Mouse (Mus musculus) urinary bladder, postnatal 14 days (tissue): ENCODE measurements around the gene Twnk.
A peak's percentile ranks its signal among the peaks of the same experiment; 100 is the strongest.

Source experiments
- DNase-seq: peaks from one replicate; pipeline ENCODE4 v3.0.0; 2021; ENCODE audit warnings: low spot score

Twnk gene

DNA sequence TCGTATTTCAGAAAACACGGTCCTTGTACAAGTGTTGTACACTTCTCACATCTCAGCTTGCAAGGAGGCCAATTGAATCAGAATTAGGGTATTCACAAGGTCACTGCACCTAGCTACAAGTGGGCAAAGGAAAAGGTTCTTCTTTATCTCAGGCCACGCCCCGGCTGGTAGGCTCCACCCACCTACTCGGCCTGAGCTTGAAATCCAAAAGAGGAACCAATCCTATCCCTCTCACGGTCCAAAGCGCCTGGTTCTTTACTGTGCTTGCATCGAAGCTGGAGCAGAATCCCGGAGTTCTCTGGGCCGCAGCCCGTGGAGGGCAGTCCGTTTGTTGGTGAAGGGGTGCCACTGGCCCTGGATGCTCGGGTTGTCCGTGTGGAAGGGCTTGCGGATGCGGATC lies at the start of gene Twnk:
TSS of gene Twnk (plus strand) at position 220 of the 400 bp plus-strand sequence.
- peak; percentile 72 for DNase-seq

DNA sequence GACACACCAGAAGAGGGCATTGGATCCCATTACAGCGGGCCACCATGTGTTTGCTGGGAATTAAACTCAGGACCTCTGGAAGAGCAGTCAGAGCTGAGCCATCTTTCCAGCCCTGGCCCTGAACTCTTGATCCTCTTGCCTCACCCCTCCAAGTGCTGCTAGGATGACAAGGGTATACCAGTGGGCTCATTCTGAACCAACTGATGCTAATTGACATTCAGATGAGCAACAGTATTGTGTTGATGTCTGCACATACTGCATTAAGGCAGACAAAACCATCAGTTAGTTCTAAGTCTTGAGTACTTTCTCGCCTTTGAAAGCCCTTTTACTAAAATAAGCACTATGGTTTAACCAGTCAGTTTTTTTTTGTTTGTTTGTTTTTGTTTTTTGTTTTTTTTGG lies 45.8 kb upstream of the Twnk start:
- no peak for DNase-seq

DNA sequence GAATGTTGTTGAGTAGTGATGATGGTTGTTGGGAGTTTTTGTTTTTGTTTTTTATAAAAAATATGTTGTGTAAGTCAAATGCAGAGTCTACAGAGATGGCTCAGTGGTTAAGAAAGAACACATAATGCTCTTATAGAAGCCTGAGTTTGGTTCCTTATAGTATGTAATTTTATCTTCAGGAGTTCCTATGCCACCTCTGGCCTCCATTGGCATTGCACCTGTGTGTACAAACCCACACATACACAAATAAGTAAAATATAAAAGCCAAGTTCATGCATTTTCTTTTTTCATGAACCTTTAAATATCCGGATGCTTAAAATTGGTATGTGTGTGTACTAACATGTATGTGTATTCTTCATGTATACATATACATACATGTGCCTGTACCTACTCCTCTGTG lies 39.5 kb upstream of the Twnk start:
- DNase-seq: no peak

DNA sequence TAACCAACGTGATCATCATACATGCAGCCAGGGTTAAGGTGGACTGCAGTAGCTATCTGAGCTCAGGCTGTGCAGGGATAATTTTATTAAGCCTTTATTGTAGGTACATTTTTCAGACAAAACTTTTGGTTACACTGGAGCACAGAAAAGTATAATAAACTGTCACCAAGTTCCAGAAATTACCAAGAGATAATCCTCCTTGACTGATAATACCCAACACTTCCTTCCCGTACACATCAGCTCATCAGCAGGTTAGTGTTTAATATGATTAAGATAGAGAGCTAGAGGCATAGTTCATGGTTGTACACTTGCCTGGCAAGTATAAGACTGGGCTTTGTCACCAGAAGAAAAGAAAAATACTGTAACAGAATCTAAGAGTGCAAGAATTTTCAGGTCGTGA lies 37.1 kb upstream of the Twnk start:
- no peak for DNase-seq

DNA sequence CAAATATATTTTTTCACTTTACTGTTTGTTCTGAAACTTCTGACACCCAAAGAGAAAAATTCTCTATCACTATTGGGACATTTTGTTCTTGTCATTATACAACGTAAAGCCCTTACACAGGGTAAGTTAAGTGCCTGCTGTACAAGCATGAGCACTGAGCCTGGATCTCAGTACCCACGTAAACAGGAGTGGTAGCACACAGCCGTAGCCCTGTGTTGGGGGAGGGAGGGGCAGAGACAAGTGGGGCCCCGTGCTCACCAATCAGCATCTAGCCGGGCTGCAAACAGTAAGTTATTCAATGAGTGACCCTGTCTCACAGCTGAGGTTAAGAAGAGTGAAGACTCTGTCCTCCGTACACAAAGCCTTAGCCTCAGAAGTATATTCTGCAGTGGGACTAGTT lies 28.8 kb upstream of the Twnk start:
- no peak for DNase-seq

DNA sequence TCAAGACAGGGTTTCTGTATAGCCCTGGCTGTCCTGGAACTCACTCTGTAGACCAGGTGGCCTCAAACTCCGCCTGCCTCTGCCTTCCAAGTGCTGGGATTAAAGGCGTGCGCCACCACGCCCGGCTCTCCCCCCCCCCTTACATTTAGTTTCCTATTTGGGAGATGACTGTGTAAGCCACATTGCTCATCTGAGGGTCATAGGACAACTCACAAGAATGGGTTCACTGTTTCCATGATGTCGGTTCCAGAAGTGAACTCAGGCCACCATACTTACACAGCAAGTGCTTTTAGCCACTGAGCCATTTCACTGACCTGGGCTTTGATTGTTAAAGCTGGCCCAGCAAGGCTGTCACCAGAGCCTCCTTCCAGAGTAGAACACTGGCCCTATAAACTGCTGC lies 28.3 kb upstream of the Twnk start:
- no peak for DNase-seq

DNA sequence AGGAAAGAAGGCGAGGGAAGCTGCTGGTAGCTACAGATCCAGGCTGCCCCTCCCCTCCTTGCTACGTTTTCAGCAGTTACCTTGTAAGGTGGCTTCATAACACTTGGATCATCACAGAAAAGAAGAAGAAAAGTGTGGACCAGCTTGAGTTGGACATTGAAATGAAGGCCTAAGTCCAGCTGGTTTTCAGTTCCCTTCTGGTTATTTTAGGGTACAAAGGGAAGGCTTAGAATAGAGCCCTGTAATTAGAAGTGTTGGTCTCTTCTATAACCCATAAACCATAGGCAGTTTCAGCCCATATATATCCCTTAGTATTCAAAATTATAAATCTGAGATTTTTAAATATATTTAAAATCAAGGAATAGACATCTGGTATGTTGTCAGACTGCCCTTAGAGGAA lies 24.7 kb upstream of the Twnk start:
- no peak for DNase-seq

DNA sequence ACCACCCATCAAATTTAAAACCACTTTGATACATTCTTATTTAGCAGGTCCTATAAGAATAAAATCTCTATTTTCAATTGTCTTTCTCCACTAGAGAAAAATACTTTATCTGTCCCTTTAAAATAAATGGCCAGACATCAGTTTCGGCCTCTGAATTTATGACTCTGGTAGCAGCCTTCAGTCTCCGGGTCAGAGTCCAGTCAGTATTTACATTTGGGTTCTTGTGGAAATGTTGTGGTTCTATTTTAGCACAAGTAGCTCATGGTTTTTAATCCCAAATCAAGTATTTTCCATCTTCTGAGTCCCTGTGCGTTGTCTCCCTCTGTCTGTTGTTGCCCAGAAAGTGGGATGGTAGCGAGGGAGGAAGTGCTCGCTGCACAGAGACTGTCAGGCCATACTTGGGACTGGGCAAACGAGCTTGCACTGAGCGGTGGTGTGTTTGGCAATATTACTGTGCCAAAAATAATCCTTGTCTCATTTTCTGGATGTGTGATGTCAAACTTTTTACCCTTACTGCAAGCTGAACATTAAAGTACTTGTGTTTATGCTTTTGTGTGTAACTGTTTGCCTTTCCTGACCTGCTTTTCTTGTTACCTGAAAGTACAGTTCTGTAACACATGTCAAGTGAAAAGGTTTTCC lies 22.9 kb upstream of the Twnk start:
- DNase-seq: no peak

DNA sequence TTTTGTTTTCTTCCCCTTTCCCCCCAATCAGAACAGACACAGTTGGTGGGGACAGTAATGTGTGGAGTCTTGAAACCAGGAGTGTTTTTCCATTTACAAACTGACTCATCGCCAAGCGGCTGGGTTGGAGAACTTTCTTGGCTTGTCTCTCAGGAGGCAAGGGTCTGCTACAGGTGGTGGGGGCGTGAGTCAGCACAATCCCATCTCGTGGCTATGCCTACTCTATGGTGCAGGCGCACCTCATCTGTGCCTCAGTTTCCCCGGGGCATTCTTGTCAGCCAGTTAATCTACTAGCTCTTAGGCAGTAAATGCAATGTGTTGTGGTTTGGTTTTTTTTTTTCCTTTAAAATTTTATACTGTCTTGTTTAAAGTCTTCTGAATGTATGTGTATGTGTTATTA lies 22.1 kb upstream of the Twnk start:
- DNase-seq: no peak

DNA sequence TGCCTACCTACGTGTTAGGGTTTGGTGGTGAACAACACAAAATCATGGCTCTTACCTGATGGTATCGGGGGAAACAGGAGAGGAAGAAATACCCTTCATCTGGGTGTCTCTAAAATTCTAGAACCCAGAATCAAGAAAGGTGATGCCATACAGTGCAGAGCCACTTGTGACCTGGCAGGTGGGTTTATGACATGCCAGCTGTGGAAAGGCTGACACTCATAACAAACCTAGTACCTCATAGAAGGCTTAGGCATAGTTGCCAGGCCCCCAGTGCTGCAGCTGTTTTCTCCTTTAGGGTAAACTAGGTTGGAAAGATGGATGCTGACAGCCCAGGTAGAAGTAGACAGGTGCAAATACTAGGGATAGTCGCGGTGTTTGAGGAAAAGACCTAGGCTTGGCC lies 21.0 kb upstream of the Twnk start:
- no peak for DNase-seq

DNA sequence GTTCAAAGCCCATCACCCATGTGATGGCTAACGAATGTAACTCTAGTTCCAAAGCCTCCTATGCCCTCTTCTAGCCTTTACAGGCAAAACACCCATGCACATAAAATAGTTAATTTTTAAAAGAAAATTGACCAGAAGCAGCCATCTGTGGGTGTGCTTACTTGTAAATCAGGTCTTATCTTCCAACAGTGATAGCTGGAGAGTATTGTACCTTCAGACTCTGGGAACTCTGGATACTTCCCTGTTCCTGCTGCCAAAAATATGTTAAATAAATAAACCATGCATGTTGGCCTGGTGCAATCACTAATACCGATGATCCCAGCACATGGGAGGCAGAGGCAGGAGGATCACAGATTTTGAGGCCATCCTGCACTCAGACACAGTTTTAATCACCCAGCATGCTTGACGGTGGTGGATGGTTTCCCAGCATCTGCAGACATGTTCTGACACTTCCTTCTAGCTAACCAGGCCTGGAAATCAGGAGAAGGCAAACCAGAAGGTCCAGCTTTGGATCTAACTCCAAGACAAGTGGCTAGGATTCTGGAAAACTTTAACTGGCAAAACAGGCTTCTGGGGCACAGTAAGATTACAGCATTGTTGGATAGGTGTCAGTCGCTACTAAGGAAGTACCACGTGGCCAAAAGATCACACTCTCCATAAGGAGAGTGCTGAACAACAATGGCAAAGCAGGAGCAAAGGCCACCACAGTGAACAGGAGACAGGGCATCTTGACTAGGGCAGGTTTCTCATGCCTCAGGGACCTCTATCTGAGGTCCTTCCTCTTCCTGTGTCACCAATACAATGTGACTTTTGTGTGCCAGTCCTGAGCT lies 20.1 kb upstream of the Twnk start:
- no peak for DNase-seq

DNA sequence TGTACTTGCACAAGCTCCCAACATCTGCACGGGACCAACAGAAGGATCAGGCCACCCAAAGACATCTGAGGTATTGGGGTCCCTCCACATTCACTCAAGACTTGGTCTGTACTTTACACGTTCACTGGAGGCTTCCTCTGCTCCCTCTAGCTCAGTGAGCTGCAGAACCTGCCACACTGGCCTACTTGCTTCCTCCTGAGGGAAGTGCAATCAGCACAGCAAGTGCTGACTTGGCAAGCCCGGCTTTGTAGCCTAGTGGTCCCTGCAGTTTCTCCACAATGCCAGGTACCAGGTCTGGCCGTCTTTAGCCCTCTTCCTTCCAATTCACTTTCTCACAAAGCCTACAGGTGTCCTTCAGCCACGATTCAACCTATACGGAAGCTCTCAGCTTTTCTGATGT lies 18.5 kb upstream of the Twnk start:
- DNase-seq: peak; percentile 64

DNA sequence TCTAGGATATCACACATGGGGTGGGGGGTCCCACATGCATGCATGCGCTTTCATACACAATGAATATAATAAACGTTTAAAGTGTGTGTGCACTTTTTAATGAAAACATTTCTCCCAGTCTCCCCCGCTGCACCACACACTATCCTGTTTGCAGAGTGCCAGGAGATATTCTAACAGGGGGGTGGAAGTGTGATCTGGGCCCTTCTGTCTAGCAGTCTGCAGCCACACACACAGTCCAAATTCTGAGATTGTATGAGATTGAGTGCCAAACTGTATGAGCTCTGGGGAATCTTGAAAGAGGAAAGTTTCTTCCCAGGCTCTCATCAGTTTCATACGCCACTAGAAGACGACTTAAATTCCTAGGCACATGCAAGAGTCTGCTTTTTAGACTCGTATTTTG lies 17.6 kb upstream of the Twnk start:
- DNase-seq: no peak

DNA sequence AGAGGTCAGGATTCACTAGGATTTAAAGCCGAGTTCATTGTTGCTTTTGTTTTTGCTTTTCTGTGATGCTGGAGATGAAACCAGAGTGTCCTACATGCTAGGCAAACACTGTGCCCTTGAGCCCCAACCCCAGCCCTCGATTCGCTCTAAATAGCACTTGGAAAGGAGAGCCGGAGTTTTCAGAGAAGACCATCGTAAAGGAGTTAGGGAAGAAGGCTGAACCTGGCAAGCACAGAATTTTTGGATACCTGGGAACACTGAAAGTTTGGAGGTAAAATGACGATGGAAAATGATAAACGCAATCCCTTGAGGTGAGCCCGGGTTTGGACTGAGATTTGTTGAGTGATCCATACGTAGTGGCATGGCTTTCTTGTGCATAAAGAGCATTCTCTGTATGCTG lies 17.1 kb upstream of the Twnk start:
- DNase-seq: no peak

DNA sequence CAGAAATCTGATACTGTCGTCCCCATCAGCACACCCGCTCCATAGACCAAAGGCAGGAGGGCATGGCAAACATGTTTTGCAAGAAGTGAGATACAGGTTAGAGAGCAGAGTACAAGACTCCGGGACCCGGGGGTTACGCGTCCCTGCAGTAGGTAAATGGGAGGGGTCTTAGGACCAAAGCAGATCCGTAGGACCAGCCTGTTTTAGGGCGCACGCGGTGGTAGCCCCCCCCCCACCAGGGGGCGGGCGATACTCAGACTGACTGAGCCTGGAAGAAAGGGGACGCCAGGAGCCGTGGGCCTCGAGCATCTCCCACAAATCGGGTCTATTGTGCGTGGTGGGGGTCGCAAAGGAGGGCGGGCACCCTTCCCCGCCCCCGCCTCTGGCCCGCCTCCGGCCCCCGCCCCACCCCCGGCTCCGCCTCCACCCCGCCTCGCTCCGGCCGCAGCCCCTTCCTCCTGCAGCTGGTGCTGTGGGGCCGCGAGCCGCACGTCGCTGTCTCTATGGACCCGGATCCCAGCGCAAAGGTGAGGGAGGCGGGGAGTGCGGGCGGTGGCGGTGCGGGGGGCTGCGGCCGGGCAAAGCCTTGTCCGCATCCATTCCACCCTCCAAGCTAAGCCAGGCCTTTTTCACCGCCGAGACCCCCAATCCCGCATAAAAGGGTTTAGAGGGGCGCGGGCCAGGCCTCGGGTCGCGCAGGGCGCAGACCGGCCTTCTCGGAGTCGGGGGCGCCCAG lies 16.5 kb upstream of the Twnk start, which contains the start of gene Sema4g:
TSS of gene Sema4g (plus strand) at position 271 of the 736 bp plus-strand sequence.
- DNase-seq: peak; percentile 33

DNA sequence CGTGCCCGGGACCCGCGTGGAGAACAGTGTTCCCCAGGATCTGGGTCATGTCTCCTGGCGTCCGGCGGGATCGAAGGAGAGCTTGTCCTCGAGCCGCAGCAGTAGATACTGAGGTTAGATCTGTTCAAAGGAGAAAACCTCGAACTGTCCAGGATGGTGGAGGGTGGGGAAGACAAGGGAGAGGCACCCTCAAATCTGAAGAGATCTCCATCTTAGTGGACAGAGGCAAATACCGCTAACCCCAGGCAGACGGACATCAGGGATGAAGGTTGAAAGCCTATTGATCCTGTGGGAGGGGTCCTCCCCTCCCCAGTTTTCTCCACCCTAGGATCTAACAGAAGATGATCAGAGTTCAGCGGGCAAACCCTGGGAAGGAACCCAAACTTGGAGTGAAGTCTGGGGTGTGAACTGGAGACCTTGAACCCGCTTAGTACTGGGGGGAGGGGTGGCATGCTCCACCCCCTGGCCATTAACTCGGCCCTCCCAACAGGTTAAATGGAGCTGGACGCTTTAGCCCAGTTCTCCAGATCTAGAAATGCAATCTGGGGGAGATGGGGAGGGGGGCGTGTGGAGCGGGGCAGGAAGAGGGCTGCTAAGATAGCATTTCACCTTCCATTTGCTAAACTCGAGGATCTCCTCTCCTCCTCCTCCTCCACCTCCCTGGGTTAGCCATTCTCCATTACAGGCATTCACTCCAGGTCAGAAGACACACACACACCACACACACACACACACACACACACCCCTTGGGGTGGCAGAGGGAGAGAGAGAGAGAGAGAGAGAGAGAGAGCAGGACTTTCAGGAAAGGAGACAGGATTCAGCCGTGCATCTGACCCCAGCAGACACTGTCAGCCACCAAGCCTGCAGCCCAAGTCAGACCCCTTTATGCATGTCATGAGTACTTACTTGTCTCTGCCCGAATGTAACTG lies 15.6 kb upstream of the Twnk start:
- no peak for DNase-seq

DNA sequence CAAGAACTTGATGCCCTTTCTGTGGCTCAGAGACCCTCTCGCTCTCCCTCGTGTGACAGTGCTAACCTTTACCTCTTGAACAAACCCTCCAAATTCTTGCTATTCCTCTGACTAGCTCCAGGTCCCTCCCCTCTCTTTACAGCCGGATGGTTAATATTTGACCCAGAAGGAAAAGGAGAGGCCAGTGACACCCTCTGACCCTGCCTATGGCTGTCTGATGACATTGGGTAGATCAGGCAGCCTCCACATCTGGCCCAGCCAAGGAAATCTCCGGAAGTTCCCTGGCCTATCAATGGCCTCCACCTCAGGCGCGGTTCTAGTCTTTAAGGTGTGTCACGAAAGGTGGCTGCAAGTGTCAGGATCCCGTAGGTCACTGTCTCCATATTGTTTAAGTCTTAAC lies 14.4 kb upstream of the Twnk start:
- no peak for DNase-seq

DNA sequence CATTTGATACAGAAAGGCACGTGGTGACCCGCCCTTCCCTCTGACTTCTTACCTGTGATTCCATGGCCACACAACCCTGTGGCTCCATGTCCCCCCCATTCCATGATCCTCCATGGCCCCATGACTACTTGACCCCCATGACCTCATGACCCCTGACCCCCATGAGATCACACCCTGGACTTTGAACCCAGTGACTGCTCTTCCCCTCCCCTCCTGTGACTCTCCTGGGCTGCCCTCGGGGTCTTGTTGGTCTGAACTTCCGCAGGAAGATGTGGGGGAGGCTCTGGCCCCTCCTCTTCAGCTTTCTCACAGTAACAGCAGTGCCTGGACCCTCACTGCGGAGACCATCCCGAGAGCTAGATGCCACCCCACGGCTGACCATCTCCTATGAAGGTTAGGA lies 13.2 kb upstream of the Twnk start:
- no peak for DNase-seq

DNA sequence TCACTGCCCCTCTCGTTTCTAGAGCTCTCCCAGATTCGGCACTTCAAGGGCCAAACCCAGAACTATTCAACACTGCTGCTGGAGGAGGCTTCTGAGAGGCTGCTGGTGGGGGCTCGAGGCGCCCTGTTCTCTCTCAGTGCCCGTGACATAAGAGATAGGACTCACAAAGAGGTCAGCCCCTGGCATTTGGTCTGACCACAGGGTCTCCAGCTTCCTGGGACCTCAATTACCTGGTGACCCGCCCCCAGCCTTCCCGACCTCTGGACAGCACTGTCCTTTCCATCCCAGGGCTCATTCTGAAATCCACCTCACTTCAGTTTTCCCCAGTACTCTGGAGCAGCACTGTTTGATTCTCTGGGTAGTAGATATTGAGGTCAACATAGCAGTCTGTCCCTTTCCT lies 12.8 kb upstream of the Twnk start:
- DNase-seq: no peak

DNA sequence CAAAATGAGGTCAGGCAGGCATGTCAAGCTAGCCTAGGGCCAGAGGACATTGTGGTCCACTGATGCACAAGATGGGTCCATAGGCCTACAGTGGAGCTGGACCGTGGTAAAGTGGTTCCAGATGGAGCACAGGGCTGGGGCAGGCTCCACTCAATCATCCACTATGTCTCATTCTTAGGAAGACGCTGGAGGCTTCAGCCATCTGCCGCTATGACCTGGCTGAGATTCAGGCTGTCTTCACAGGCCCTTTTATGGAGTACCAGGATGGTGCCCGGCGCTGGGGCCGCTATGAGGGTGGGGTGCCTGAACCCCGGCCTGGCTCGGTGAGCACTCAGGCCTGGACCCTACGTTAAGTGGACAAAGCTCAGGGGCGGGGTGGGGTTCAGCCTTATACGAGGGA lies 7.7 kb upstream of the Twnk start:
- no peak for DNase-seq

DNA sequence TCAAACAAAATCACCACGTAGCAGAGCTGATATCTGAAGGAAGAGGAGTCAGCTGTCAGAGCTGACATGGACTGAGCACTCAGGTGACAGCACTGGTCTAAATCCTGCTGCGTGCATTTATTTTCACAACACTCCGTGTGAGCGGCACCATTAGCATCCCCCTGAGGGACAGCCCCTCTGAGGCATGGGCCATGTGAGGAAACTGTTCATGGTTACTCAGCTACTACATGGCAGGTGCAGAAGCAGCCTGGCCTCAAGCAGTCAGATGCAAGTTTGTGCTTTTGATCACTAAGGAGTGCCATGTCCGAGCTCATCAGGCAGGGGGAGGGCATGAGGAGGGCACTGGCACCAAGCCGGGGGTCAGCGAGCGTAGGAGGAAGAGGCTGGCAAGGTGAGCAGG lies 5.8 kb upstream of the Twnk start:
- no peak for DNase-seq

DNA sequence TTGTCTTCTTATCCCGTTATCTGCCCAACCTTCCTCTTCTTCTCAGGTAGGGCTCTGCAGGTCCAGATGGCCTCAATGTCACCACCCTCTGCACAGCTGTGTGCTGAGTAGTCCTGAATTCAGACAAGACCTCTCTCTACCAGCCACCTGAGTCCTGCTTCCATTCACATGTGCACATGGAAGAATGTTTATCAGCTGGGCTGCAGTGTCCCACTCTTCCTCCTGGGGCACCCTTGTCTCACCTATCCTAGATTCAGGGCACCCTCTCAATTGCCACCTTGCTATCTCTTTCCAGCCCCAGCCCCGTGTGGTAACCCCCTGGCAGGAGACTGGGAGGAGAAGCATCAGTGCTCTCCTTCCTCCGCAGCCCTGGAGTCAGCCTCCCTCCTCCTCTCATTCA lies 3.2 kb upstream of the Twnk start:
- no peak for DNase-seq
